8 mouse cellular contexts compared by ENCODE assay signal in genomic region chr9:78427362-78427781, GRCm38 (mm10). TPM values are rescaled to one million over a fixed set of nuclear protein-coding genes. Genes with fewer than 3 reads are reported as not detected.
DNase-seq lines count a peak whose midpoint lies in the region; ATAC-seq and TF ChIP-seq lines count a peak whose summit lies in the region.

No protein-coding gene starts in this region.

- TF ChIP-seq POLR2A in liver, adult 2 months (IDR thresholded peaks at IDR 0.05; ENCODE audit: extremely low read depth, insufficient read depth, low read length): no peak

- no peak for TF ChIP-seq CTCF in liver, adult 2 months (IDR thresholded peaks at IDR 0.05; ENCODE audit: low read depth, low read length)

- no peaks in the 10 kb centered on the region for H3K79me2 ChIP-seq in liver, adult 2 months (ENCODE audit: control insufficient read depth, insufficient read depth, low read length)

- H3K36me3 ChIP-seq in forebrain, embryonic 10.5 days (replicated peaks): no peaks in the 10 kb centered on the region
- H3K36me3 ChIP-seq in liver, adult 2 months (ENCODE audit: control insufficient read depth, insufficient read depth, low read length): no peaks in the 10 kb centered on the region
- H3K36me3 ChIP-seq in neural tube, embryonic 14.5 days (ENCODE audit: control insufficient read depth, insufficient read depth, low read length): no peaks in the 10 kb centered on the region

- ATAC-seq in neural tube, embryonic 14.5 days (ENCODE audit: low read depth): peak; percentile 46; the same call in 1 of the 2 replicates

- H3K27me3 ChIP-seq in forebrain, embryonic 10.5 days (ENCODE audit: poor library complexity, severe bottlenecking): peaks cover 23% of the 10 kb centered on the region; the same call in 1 of the 2 replicates
- H3K27me3 ChIP-seq in liver, adult 2 months (ENCODE audit: control insufficient read depth, insufficient read depth, low read length): no peaks in the 10 kb centered on the region
- H3K27me3 ChIP-seq in neural tube, embryonic 14.5 days (ENCODE audit: control insufficient read depth, insufficient read depth, low read length): no peaks in the 10 kb centered on the region

- peak overlapping the region; percentile 46 for H3K4me2 ChIP-seq in neural tube, embryonic 14.5 days (ENCODE audit: low read depth, low read length)

- 34% methylated on average over 27 of the region's 27 CpGs for WGBS in forebrain, embryonic 10.5 days
- WGBS in liver, adult 2 months: 24% methylated on average over 27 of the region's 27 CpGs
- 29% methylated on average over 24 of the region's 27 CpGs for WGBS in neural tube, embryonic 14.5 days

- peak overlapping the region; percentile 44 for H3K4me3 ChIP-seq in forebrain, embryonic 10.5 days
- peak overlapping the region; percentile 53; the same call in 1 of the 2 replicates for H3K4me3 ChIP-seq in liver, adult 2 months (ENCODE audit: insufficient read depth, low read depth, low read length)
- H3K4me3 ChIP-seq in neural tube, embryonic 14.5 days (ENCODE audit: low read depth, low read length): peak overlapping the region; percentile 28

- peak; percentile 13 for DNase-seq in gastrocnemius, postnatal 10 days
- DNase-seq in gastrocnemius, postnatal 4 days (ENCODE audit: low spot score in 2 of 2): no peak
- DNase-seq in CD4-positive, CD25-positive, alpha-beta regulatory T cell, adult 2 months (ENCODE audit: low read depth, low spot score): peak; percentile 78
- no peak for DNase-seq in forebrain, embryonic 10.5 days (ENCODE audit: extremely low spot score, low spot score)
- DNase-seq in liver, adult 2 months (ENCODE audit: extremely low read depth, low read depth, low spot score): no peak
- DNase-seq in layer of hippocampus, adult 11-12 months (ENCODE audit: low spot score): no peak
- DNase-seq in spleen, postnatal 10 days (ENCODE audit: low spot score in 2 of 2): no peak

- H3K9ac ChIP-seq in liver, adult 2 months (ENCODE audit: low read depth, low read length): peak overlapping the region; percentile 51; the same call in 1 of the 2 replicates
- 0 out of 2 replicates have a peak overlapping the region, but pooled peaks have one; percentile 32 for H3K9ac ChIP-seq in neural tube, embryonic 14.5 days (replicated peaks; ENCODE audit: low read depth, low read length)

- H3K27ac ChIP-seq in forebrain, embryonic 10.5 days: peak overlapping the region; percentile 36; the same call in 1 of the 2 replicates
- no peak overlapping the region for H3K27ac ChIP-seq in liver, adult 2 months (replicated peaks; ENCODE audit: insufficient read depth, low read depth, low read length)
- no peak overlapping the region for H3K27ac ChIP-seq in neural tube, embryonic 14.5 days (ENCODE audit: low read depth, low read length)

- H3K4me1 ChIP-seq in forebrain, embryonic 10.5 days: peaks cover 7% of the 10 kb centered on the region
- no peaks in the 10 kb centered on the region for H3K4me1 ChIP-seq in liver, adult 2 months (ENCODE audit: control insufficient read depth, insufficient read depth, low read length)
- H3K4me1 ChIP-seq in neural tube, embryonic 14.5 days (ENCODE audit: control insufficient read depth, insufficient read depth, low read length): no peaks in the 10 kb centered on the region

- no peaks in the 10 kb centered on the region for H3K9me3 ChIP-seq in forebrain, embryonic 10.5 days
- H3K9me3 ChIP-seq in neural tube, embryonic 14.5 days (ENCODE audit: control insufficient read depth, low read length): no peaks in the 10 kb centered on the region

RNA-seq across cellular contexts. Expression of gene Cgas, which starts 15.7 kb away (rescaled TPM):
- total RNA-seq in gastrocnemius, postnatal 10 days (2021): 1 to 10 TPM in 1 of 2 experiments, under 1 TPM in 1; 0.96 to 1.2 TPM
- 1 to 10 TPM; 1.3 to 1.7 TPM for total RNA-seq in gastrocnemius, postnatal 4 days (2021)
- 0.27 and 0.32 TPM in 2 replicates for polyA plus RNA-seq in forebrain, embryonic 10.5 days (2016; fragmentation: Nextera tagmentation; extraction: Ambion mirVana)
- total RNA-seq in liver, adult 2 months (2014; rRNA removed): 0.18 and 0.34 TPM in 2 replicates
- 0.07 and 0.12 TPM in 2 replicates for polyA plus RNA-seq in liver, adult 2 months (2012; rRNA removed)
- 0.60 and 0.70 TPM in 2 replicates for polyA plus RNA-seq in neural tube, embryonic 14.5 days (2014; fragmentation: Nextera tagmentation; extraction: Ambion mirVana)

RNA-seq across cellular contexts. Expression of gene Mto1, which starts 20.6 kb away (rescaled TPM):
- total RNA-seq in gastrocnemius, postnatal 10 days (2021): 10 to 100 TPM; 15.3 to 16.4 TPM
- 10 to 100 TPM; 14.7 to 17.4 TPM for total RNA-seq in gastrocnemius, postnatal 4 days (2021)
- 23.5 and 26.1 TPM in 2 replicates for polyA plus RNA-seq in forebrain, embryonic 10.5 days (2016; fragmentation: Nextera tagmentation; extraction: Ambion mirVana)
- 18.7 and 18.9 TPM in 2 replicates for total RNA-seq in liver, adult 2 months (2014; rRNA removed)
- 16.9 and 17.3 TPM in 2 replicates for polyA plus RNA-seq in liver, adult 2 months (2012; rRNA removed)
- polyA plus RNA-seq in neural tube, embryonic 14.5 days (2014; fragmentation: Nextera tagmentation; extraction: Ambion mirVana): 32.0 and 34.6 TPM in 2 replicates

RNA-seq across cellular contexts. Expression of gene Gm17324, which starts 21.2 kb away (rescaled TPM):
- total RNA-seq in gastrocnemius, postnatal 10 days (2021): not detected
- total RNA-seq in gastrocnemius, postnatal 4 days (2021): under 1 TPM in 1 of 2 experiments, not detected in 1; 0.52 TPM
- polyA plus RNA-seq in forebrain, embryonic 10.5 days (2016; fragmentation: Nextera tagmentation; extraction: Ambion mirVana): 0.58 and 0.88 TPM in 2 replicates
- 0.18 and 0.20 TPM in 2 replicates for total RNA-seq in liver, adult 2 months (2014; rRNA removed)
- 0.20 and 0.60 TPM in 2 replicates for polyA plus RNA-seq in liver, adult 2 months (2012; rRNA removed)
- 2.1 and 2.4 TPM in 2 replicates for polyA plus RNA-seq in neural tube, embryonic 14.5 days (2014; fragmentation: Nextera tagmentation; extraction: Ambion mirVana)

RNA-seq across cellular contexts. Expression of gene Ddx43, which starts 31.8 kb away (rescaled TPM):
- not detected for total RNA-seq in gastrocnemius, postnatal 10 days (2021)
- under 1 TPM; 0.12 to 0.18 TPM for total RNA-seq in gastrocnemius, postnatal 4 days (2021)
- polyA plus RNA-seq in forebrain, embryonic 10.5 days (2016; fragmentation: Nextera tagmentation; extraction: Ambion mirVana): 0.17 and 0.24 TPM in 2 replicates
- 0.09 TPM in 1 of 2 replicates, not detected in the other for total RNA-seq in liver, adult 2 months (2014; rRNA removed)
- not detected in 2 replicates for polyA plus RNA-seq in liver, adult 2 months (2012; rRNA removed)
- polyA plus RNA-seq in neural tube, embryonic 14.5 days (2014; fragmentation: Nextera tagmentation; extraction: Ambion mirVana): 0.12 and 0.59 TPM in 2 replicates

RNA-seq across cellular contexts. Expression of gene Ooep, which starts 48.8 kb away (rescaled TPM):
- under 1 TPM in 1 of 2 experiments, not detected in 1; 0.12 TPM for total RNA-seq in gastrocnemius, postnatal 10 days (2021)
- under 1 TPM in 1 of 2 experiments, not detected in 1; 0.20 TPM for total RNA-seq in gastrocnemius, postnatal 4 days (2021)
- 2.3 and 3.2 TPM in 2 replicates for polyA plus RNA-seq in forebrain, embryonic 10.5 days (2016; fragmentation: Nextera tagmentation; extraction: Ambion mirVana)
- not detected in 2 replicates for total RNA-seq in liver, adult 2 months (2014; rRNA removed)
- polyA plus RNA-seq in liver, adult 2 months (2012; rRNA removed): not detected in 2 replicates
- polyA plus RNA-seq in neural tube, embryonic 14.5 days (2014; fragmentation: Nextera tagmentation; extraction: Ambion mirVana): 4.1 and 4.9 TPM in 2 replicates

Comparison
In these comparisons a context has a peak if more than half of its experiments do, and no peak if none do; other contexts are left out.
1. DNase-seq: peak in gastrocnemius, postnatal 10 days (single experiment) and CD4-positive, CD25-positive, alpha-beta regulatory T cell, adult 2 months (single experiment); none in gastrocnemius, postnatal 4 days (0 of 2), forebrain, embryonic 10.5 days (single experiment), liver, adult 2 months (single experiment), layer of hippocampus, adult 11-12 months (single experiment) and spleen, postnatal 10 days (0 of 2).
2. Peak in every context shown above with its lines, with median percentiles within 50 percentile points of each other: H3K4me3 ChIP-seq.